Mouse (Mus musculus) bone marrow macrophage, adult 2 months (primary cell): Measurements from ENCODE around the gene Fn3krp.

Source experiments
- CTCF ChIP-seq: IDR thresholded peaks from 2 replicates; pipeline ENCODE4 v1.5.1; 2012; ENCODE audit warnings: low read depth, mild to moderate bottlenecking, low read length, moderate library complexity
- POLR2A ChIP-seq: IDR thresholded peaks from 2 replicates; pipeline ENCODE4 v1.6.1; 2012; ENCODE audit warnings: mild to moderate bottlenecking, low read depth, low read length, borderline replicate concordance

DNA sequence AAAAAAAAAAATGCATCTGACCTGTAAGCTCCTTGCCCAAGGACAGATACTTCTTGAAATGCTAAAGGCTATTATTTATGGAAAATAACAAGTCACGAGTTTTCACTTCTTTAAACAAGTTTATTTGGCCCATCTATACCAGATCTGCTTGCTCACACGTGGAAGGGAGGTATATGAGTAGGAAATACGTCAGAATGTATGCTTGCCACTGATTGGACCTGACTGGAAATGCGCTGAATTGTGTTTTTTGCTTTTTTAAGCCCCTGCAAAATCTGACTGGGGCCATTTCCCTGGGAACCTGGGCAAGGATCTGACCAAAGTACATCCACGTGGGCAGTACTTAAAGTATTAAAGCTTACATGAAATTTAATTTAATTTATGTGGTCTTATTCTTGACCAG lies 822 bp upstream of the Fn3krp start:
- no peak for TF ChIP-seq CTCF
- TF ChIP-seq POLR2A = no peak
